Mouse (Mus musculus) limb, embryonic 14.5 days (tissue): ENCODE measurements around the gene Ccser1. TPM values are rescaled to one million over a fixed set of nuclear protein-coding genes. Genes with fewer than 3 reads are reported as not detected.

Experiments
- ATAC-seq: fragments of 200-750 bp; cut with Nextera tagmentation; 2 replicates; pipeline ENCODE4 v1.8.0; 2017; ENCODE audit warnings: low read depth, moderate number of reproducible peaks, moderate TSS enrichment; ENCODE audit not compliant: low FRiP score
- DNase-seq: peaks from one replicate; pipeline ENCODE4 v3.0.0-alpha.2; 2015; ENCODE audit warnings: low spot score
- H3K27ac ChIP-seq: fragments of 300-500 bp; sonication (generic); replicated peaks from 2 replicates; pipeline ENCODE4 v1.5.1; 2014; ENCODE audit warnings: low read depth, mild to moderate bottlenecking, low read length, moderate library complexity, mixed read lengths
- H3K27me3 ChIP-seq: fragments of 300-500 bp; sonication (generic); 2 replicates; pipeline ENCODE4 v1.6.1; 2014; ENCODE audit warnings: low read length, mixed read lengths; ENCODE audit not compliant: control insufficient read depth, insufficient read depth
- H3K36me3 ChIP-seq: fragments of 300-500 bp; sonication (generic); 2 replicates; pipeline ENCODE4 v1.6.1; 2014; ENCODE audit warnings: mild to moderate bottlenecking, low read length, moderate library complexity, mixed read lengths; ENCODE audit not compliant: control insufficient read depth, insufficient read depth
- H3K4me1 ChIP-seq: fragments of 300-500 bp; sonication (generic); 2 replicates; pipeline ENCODE4 v1.6.1; 2014; ENCODE audit warnings: antibody characterized with exemption, low read length, mixed read lengths; ENCODE audit not compliant: control insufficient read depth, insufficient read depth
- H3K4me2 ChIP-seq: fragments of 300-500 bp; sonication (generic); replicated peaks from 2 replicates; pipeline ENCODE4 v1.6.1; 2014; ENCODE audit warnings: low read depth, mild to moderate bottlenecking, low read length, moderate library complexity; ENCODE audit not compliant: severe bottlenecking
- H3K4me3 ChIP-seq: fragments of 300-500 bp; sonication (generic); replicated peaks from 2 replicates; pipeline ENCODE4 v1.5.1; 2014; ENCODE audit warnings: low read length
- H3K9ac ChIP-seq: fragments of 300-500 bp; sonication (generic); 2 replicates; pipeline ENCODE4 v1.6.1; 2014; ENCODE audit warnings: mild to moderate bottlenecking, low read depth, low read length, moderate library complexity; ENCODE audit not compliant: severe bottlenecking
- H3K9me3 ChIP-seq: fragments of 300-500 bp; sonication (generic); 2 replicates; pipeline ENCODE4 v1.6.1; 2016; ENCODE audit warnings: low read length; ENCODE audit not compliant: control insufficient read depth
- POLR2A ChIP-seq: fragments of 200-500 bp; IDR thresholded peaks from 2 replicates; pipeline ENCODE4 v1.8.0; 2012; ENCODE audit warnings: inconsistent platforms, mild to moderate bottlenecking, moderate library complexity, borderline replicate concordance; ENCODE audit not compliant: insufficient read depth, insufficient read length; ENCODE audit errors: extremely low read depth
- WGBS: fragments of 180-500 bp; shearing (Covaris S2); extraction: QIAGEN DNeasy Blood & Tissue Kit; methylation state at CpG from one replicate; pipeline ENCODE4 v1.1.7; 2014; 5-methylcytosine and 5-hydroxymethylcytosine counted together
- polyA plus RNA-seq, 2 experiments: library from polyadenylated mRNA; depleted of rRNA in 1 of 2; stranded (reverse) in 1 of 2; unstranded in 1 of 2; fragments of >200 nt; fragmentation: Nextera tagmentation in 1 of 2; extraction: Ambion mirVana in 1 of 2; gene quantifications; 2 replicates each; pipeline versions ENCODE4 v1.2.1 to v1.2.3; 2012 to 2014

The Ccser1 gene
- polyA plus RNA-seq, 2 experiments = 5.9 to 6.6 TPM

DNA sequence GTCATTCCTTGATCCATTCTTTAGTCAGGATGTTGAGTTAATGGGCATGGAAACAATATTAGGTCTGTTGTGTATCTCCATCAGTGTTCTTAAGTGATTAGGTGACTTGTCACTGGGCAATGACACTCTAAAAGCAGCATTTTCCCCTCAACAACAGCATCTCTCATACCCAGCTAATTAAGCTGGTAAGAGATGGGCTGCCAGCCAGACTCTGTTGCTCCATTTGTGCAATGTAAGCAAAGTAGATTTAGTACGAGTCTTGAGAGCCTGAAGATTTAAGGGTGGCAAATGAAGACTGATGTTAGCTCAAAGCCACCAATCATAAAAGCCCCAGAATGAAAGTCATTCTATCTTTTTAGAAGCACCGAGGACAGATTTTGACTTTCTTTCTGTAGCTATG lies 60.5 kb downstream of the Ccser1 start:
- no peak overlapping the region for H3K4me3 ChIP-seq
- DNase-seq (no peak), ATAC-seq (no peak)
- no peaks in the 10 kb centered on the region for H3K9me3 ChIP-seq
- no peak for TF ChIP-seq POLR2A
- no peaks in the 10 kb centered on the region for H3K27me3 ChIP-seq
- no peak overlapping the region for H3K27ac ChIP-seq
- no peaks in the 10 kb centered on the region for H3K4me1 ChIP-seq
- H3K9ac ChIP-seq = no peak overlapping the region
- no peak overlapping the region for H3K4me2 ChIP-seq
- H3K36me3 ChIP-seq = no peaks in the 10 kb centered on the region
- 71% methylated on average over 2 of the region's 2 CpGs for WGBS

DNA sequence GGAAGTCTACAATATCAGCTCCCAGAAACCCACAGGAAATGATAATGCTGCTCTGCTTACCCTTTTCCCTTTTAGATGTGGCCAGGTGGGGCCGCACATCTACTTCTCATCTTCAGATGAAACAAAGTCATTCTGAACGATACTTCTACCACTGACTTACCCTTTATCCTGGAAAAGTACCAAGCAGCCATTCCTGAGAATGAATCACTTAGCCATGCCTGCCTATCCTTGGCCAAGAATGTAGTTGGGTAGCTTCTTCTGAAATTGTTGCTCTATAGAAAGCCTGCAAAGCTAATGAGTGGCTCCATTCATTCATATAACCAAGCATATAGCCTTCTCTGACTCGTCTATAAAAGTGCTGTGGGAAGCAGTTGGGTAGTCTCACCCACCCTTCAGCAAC lies 62.4 kb downstream of the Ccser1 start:
- no peaks in the 10 kb centered on the region for H3K27me3 ChIP-seq
- no peak overlapping the region for H3K4me2 ChIP-seq
- no peak for TF ChIP-seq POLR2A
- 90% methylated on average over 3 of the region's 3 CpGs for WGBS
- H3K27ac ChIP-seq = no peak overlapping the region
- ATAC-seq (no peak), DNase-seq (no peak)
- H3K4me3 ChIP-seq = no peak overlapping the region
- no peak overlapping the region for H3K9ac ChIP-seq
- no peaks in the 10 kb centered on the region for H3K36me3 ChIP-seq
- H3K9me3 ChIP-seq = no peaks in the 10 kb centered on the region
- H3K4me1 ChIP-seq = 0 out of 2 replicates have a peak, but pooled peaks cover 3% of the 10 kb centered on the region

DNA sequence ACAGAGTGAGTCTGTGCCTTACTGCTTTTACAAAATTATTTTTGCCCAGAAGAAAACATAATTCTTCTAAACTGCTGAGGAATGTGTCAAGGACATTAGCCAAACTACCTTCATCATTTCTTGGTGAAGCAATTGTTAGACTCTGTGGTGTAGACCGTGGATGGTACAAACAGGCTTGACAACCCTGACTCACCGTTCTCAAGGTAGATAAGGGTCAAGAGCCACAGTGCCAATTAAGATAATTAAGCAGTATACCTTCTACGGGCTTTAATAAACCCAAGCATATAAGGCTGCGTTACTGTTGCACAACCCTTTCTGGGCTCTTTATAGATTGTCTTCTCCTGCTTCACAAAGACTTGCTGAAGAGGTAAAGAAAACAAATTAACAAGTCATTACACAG lies 66.4 kb downstream of the Ccser1 start:
- no peaks in the 10 kb centered on the region for H3K36me3 ChIP-seq
- no peak for ATAC-seq
- no peak overlapping the region for H3K4me2 ChIP-seq
- no peaks in the 10 kb centered on the region for H3K9me3 ChIP-seq
- no peak overlapping the region for H3K4me3 ChIP-seq
- H3K27ac ChIP-seq = no peak overlapping the region
- H3K9ac ChIP-seq = no peak overlapping the region
- no peaks in the 10 kb centered on the region for H3K27me3 ChIP-seq
- no peak for TF ChIP-seq POLR2A
- no peak for DNase-seq
- WGBS = 55% methylated on average over 4 of the region's 4 CpGs
- 0 out of 2 replicates have a peak, but pooled peaks cover 3% of the 10 kb centered on the region for H3K4me1 ChIP-seq

DNA sequence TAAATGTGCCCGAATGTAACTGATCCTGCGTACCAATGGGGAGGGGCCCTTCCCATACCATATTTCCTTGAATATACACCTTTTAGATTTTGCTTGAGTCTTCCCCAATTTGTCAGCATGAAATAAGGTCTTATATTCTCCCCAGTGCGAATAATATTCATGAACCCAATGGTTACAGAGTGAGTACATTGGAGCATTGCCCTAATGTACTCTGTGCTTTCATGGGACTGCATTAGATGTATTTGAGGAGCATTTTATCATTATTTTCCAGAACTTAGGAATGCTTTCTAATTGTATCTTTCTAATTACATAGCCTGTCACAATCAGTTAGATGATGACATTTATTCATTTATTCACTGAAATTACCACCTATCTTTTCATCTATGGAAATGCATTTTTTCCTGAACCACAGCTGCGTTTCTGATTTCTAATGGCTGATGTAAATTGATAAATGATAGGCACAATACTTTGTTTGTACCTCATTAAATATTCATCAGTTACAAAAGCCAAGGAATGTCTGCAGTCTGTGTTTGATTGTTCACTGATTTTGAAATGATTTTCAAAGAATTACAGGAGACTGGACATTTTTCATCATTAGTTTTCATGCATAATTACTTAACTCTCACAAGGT lies 67.8 kb downstream of the Ccser1 start:
- TF ChIP-seq POLR2A = no peak
- no peaks in the 10 kb centered on the region for H3K9me3 ChIP-seq
- 0 out of 2 replicates have a peak, but pooled peaks cover 3% of the 10 kb centered on the region for H3K4me1 ChIP-seq
- 78% methylated on average over 4 of the region's 4 CpGs for WGBS
- H3K9ac ChIP-seq = no peak overlapping the region
- no peak for ATAC-seq
- no peak for DNase-seq
- no peak overlapping the region for H3K27ac ChIP-seq
- no peaks in the 10 kb centered on the region for H3K36me3 ChIP-seq
- H3K27me3 ChIP-seq = no peaks in the 10 kb centered on the region
- no peak overlapping the region for H3K4me2 ChIP-seq
- H3K4me3 ChIP-seq = no peak overlapping the region

DNA sequence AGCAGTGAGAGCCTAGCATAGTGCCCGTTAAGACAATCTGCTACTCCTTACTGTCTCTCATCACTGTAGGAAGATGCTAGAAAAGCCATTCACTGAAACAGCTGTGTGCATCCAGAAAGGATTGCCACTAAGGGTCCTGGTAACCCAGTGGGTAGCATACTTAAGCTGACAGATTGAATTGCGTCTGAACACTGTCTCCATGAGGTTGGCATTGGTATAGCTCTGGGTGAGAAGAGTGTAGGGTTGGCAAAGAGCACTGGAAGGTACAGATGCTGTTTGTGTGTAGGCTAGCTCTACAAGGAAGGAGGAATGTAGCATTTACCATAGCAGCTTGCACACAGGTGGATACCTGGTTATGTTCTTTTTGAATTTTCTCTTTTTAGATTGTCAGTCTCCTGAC lies 68.6 kb downstream of the Ccser1 start:
- Histone ChIP-seq H3K27ac (no peak overlapping the region), H3K36me3 (no peaks in the 10 kb centered on the region), H3K9me3 (no peaks in the 10 kb centered on the region), H3K27me3 (no peaks in the 10 kb centered on the region), H3K4me2 (no peak overlapping the region), H3K4me3 (no peak overlapping the region), H3K9ac (no peak overlapping the region), H3K4me1 (0 out of 2 replicates have a peak, but pooled peaks cover 3% of the 10 kb centered on the region)
- WGBS = 76% methylated on average over 2 of the region's 2 CpGs
- DNase-seq (no peak), ATAC-seq (no peak)
- TF ChIP-seq POLR2A = no peak

DNA sequence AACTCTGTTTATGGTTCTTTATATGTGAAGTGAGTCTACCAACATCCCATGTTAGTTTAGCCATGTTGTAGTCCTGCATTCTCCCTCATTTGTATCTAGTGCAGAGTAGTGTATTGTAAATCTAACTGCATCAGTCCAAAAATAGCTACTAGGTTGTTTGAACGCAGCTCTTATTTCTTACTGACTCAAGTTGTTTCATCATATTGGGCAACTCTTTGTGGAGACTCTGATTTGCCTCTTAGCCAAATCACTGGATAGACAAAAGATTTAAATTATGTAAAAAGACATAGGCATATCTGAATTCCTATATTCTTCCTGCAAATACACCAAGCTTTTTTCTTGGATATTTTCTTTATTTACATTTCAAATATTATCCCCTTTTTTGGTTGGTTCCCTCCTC lies 71.1 kb downstream of the Ccser1 start:
- WGBS = 72% methylated on average over 1 of the region's 1 CpGs
- Histone ChIP-seq H3K4me2 (no peak overlapping the region), H3K9me3 (no peaks in the 10 kb centered on the region), H3K27me3 (no peaks in the 10 kb centered on the region), H3K36me3 (no peaks in the 10 kb centered on the region), H3K9ac (no peak overlapping the region), H3K4me3 (no peak overlapping the region), H3K27ac (no peak overlapping the region), H3K4me1 (0 out of 2 replicates have a peak, but pooled peaks cover 3% of the 10 kb centered on the region)
- TF ChIP-seq POLR2A = no peak
- DNase-seq = no peak
- no peak for ATAC-seq
